Mouse (Mus musculus) gastrocnemius, postnatal 4 days (tissue): ENCODE results near the gene Qsox1. TPM values are rescaled to one million over a fixed set of nuclear protein-coding genes. Genes with fewer than 3 reads are reported as not detected.

ENCODE experiments used
- DNase-seq, 2 experiments: peaks; one replicate each; pipeline ENCODE4 v3.0.0; 2021 to 2022; ENCODE audit warnings: low spot score in 2 of 2, mixed read lengths in 2 of 2
- long read RNA-seq, 2 experiments: library from polyadenylated mRNA; stranded (forward); transcript quantifications; one replicate each; pipeline ENCODE4 v2.0.0; 2021
- total RNA-seq, 2 experiments: library from RNA; stranded (reverse); gene quantifications; 2 replicates each; pipeline ENCODE4 v1.2.3; 2021

Gene Qsox1
- 10 to 100 TPM; 55.3 to 59.9 TPM for total RNA-seq
- long read RNA-seq, experiment 1, transcript Qsox1-207 (13 exons, 2,433 nt): major isoform, 10 of 32 reads
- long read RNA-seq, experiment 1, partial matches to known transcripts: 13 of 32 reads
- long read RNA-seq, experiment 1, other reads (novel, unspliced or antisense): 2 of 32 reads
- long read RNA-seq, experiment 2, transcript Qsox1-207 (13 exons, 2,433 nt): major isoform, 19 of 49 reads
- long read RNA-seq, experiment 2, partial matches to known transcripts: 17 of 49 reads
- long read RNA-seq, experiment 2, other reads (novel, unspliced or antisense): 4 of 49 reads

DNA sequence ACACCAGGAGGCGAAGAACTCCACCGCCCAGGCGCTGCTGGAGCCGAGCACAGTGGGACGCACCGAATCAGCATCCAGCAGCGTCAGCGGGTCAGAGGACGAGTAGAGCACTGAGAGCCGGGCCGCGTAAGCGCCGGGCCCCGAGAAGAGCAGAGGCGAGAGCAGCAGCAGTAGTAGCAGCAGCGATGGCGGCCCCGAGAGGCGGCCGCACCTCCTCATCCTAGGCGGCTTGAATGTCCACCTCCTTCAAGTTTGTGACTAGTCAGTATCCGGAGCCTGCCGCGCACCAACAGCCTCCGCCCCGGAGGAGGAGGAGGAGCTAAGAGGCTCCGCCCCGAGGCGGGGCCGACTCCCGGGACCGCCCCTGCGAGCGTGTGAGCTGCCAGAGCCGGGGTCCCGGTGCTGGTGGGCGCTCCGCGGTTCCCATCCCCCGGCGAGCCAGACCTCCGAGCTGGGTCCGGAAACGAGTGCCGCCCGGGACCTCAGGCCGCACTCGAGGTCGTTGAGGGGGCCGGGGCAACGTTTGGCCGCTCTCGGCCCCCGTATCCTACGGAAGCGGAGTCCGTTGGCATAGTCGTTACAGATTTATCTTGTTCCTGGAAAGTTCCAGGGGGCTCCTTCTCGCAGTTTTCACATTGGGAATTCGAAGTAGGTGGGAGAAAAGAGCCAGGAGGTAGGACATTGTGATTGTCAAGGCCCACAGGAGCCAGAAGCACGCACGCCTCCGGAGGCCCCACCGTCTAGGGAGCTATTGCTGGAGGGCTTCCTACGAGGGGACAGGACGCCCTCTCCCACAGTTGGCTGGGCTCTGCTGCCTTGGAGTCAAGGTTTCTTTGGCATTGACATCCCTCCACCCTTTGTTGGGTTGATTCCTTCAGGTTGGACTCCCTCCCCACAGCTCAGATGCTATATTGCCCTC, at the start of gene Qsox1:
Gene Qsox1 (minus strand): TSS at position 309 of the 919 bp plus-strand sequence.
- peak; percentile 81 to 88 for DNase-seq

DNA sequence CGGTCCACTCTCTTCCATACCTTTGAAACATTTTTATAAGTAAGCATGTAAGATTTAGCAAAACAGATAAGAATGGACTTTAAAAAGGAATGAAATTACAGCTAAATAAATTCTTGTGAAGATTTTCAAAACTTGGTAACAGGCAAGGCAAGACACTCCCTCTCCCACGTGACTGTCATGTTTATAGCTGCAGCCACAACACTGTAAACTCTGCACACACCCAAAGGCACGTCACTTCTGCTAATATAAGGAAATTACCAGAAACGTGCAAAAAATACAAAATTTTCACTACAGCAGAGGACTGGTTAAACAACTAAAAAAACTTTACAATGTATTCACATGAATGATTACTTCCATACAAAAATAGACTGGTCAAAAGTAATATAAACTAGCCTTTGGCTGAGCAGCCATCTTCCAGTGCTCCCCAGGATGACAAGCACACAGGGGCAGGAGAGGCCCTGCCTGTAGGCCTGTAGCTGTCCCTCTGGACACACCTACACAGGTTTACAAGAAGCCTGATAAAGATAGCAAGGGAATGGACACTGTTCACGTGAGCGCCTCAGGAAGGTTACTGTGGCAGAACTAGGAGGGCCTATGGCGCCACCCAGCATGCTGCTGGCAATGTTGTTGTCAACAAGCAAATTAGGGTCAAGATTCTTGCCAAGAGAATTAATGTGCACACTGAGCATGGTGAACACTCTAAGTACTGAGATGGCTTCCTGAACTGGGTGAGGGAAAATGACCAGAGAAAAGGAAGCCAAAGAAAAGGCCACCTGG, 42.4 kb upstream of the Qsox1 start:
- DNase-seq: no peak

DNA sequence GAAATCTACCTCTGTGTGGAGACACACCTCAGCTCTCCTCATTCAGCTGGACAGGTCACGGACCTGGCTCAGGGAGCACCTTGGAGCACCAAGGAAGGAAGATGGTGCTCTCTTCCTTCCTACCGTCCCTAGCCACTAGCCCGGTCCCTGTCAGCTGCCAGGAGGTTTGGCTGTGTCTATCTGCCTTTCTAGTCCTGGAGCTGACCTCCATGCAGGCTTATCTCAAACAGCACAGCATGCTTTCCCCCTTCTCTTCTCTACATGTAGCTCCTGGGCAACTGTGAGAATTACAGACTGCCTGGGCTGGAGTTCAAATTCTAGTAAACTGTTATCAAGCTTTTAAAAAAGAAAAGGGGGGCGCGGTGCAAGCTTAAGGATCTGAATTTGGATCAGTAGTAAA, 40.3 kb upstream of the Qsox1 start:
- DNase-seq: no peak

DNA sequence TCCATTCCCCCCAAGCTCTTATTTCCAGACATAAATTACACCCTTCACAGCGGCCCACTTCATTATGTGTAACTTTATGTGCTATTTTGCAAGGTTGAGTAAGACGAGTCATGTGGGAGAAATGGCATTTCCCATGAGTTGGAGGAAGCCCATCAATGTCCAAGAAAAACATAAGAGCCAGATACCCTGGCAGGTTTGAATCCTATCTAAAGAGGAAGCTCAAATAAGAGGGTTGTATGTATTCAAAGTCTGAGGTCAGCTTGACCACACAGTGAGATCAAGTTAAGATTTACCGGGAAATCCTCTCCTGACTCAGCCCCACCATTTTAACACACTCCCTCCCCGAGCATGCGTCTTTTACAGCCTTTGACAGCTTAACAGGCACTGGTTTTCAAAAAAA, 31.5 kb upstream of the Qsox1 start:
- DNase-seq: no peak

DNA sequence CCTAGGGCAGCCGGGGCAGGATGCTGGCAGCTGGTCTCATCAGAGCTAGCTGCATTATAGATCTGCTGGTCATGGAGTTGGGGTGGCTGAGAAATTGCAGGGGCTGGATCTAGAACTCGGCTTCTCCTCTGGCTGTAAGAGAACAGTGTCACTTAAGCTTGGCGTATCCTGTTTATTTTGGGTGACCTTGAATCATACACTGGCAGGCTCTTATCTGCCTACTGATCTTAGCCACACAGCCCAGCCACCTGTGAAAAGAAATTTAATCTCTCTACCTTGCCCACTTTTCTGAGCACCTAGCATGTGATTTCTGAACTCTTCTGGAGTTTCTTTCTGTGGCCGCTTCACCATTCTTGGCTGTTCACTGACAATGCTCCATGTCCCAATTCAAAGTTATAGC, 30.8 kb upstream of the Qsox1 start:
- no peak for DNase-seq

DNA sequence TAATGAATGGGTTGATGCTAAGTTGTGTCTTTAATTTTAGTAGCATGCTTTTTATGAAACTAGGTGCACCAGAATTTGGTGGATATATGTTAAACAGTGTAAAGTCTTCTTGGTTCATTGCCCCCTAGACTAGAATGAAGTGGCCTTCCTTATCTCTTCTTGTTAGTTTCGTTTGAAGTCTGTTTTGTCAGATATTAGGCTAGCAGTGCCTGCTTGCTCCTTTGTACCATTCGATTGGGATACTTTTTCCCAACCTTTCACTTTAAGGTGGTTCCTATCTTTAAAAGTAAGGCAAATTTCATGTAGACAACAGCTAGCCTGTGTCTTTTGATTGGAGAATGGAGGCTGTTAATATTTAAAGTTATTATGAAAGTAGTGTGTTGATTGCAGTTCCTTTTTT, 23.0 kb upstream of the Qsox1 start:
- DNase-seq: no peak

DNA sequence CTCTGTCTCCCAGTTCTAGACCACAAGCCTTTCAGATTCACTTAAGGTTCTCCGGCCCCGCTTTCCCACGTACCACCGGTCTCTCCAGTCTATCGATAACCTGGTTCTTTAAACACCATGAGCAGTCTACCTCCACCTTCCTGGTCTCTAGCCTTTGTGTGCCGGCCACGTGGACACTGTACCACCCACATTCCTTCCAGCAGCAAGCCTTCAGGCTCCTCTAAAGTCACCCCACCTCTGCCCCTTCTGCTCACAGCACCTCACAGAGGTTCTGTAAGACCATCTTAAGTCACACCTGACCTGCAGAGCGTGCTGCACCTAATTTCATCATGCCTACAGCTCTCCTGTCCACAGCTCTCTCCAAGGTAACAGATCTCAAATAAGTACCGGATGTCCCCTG, 20.9 kb upstream of the Qsox1 start:
- DNase-seq: no peak

DNA sequence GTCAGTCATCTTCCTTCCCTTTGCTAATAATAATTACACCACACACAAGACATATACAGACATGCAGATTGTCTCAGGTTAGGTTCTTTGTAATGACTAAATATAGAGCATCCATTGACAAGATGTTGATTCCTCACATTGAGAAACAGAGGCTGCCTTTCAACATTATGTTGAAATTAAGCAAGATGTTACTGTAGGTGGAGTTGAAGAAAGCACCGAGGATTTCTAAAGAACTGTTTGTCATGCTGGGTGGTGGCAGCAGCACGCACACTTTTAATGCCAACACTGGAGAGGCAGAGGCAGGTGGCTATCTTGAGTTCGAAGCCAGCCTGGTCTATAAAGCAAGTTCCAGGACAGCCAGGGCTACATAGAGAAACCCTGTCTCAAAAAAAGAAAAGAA, 19.3 kb upstream of the Qsox1 start:
- DNase-seq: no peak

DNA sequence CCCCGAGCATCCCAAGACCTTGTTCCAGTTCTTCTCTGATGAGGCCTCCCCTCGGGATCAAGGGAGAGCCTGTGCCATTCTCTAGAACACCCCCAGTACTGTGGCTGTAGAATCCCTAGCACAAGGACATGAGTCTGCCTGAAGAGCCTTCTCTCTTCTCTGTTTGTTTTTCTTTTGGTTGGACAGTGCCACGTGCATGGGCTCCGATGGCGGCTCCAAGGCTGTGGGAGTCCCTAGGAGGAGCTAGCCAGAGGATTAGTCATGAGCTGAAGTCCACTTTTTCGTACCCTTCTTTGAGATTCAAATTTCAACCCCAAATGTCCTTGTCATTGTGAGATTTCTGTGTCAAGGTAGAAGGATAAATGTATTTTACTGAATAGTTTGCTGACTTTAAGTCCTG, 18.2 kb upstream of the Qsox1 start:
- no peak for DNase-seq

DNA sequence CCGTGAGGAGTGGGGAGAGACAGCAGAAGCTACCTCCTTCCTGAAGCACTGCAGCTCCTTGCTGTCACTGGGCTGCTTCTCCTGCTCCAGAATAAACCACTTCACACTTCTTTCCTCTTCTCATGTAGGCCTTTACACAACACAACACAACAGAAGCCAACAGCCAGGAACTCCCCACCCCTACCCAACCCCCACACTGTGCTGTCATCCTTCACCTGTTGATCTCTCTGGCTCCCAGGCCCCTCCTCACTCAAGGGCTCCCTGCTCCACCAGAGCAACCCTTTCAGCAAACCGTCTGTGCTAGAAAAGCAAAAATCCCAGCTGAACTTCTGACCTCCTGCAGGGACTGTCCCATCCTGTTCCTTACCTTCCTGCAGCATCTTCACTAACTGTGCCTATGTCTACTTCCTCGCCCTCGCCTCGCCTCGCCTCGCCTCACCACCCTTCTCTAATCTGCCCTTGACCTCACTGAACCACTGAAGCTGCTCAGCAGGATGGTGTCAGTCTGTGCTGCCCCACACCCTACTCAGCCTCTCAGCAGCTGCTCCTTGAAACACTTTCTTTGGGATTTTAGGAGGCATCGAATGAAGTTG, 15.1 kb upstream of the Qsox1 start:
- DNase-seq: no peak

DNA sequence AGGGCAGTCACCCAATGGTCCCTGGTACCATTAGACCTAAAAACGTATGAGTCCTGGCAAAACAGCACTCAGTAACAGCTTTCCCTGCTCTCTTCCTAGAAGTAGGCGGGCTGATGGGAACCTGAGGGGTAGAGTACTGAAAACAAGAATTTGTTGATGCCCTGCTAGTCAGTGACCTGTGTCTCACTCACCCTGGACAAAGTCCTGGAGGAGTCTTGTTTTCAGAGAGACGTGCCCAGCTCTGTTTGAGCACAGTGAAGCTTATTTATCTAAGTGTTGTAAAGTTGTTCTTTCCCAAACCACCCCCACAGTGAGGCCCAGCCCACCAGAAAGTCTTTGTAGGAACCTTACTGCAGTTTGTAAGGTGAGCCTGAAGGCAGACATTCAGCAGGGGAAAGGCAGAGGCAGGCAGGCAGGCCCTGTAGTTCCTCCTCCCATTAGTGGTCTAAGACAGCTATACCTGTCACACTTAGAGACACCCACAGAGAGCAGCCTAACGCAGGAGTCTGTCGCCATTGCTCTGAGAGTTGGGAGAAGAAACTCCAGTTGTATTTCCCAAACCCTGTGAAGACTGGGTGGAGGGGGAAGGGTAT, 14.2 kb upstream of the Qsox1 start:
- DNase-seq: no peak

DNA sequence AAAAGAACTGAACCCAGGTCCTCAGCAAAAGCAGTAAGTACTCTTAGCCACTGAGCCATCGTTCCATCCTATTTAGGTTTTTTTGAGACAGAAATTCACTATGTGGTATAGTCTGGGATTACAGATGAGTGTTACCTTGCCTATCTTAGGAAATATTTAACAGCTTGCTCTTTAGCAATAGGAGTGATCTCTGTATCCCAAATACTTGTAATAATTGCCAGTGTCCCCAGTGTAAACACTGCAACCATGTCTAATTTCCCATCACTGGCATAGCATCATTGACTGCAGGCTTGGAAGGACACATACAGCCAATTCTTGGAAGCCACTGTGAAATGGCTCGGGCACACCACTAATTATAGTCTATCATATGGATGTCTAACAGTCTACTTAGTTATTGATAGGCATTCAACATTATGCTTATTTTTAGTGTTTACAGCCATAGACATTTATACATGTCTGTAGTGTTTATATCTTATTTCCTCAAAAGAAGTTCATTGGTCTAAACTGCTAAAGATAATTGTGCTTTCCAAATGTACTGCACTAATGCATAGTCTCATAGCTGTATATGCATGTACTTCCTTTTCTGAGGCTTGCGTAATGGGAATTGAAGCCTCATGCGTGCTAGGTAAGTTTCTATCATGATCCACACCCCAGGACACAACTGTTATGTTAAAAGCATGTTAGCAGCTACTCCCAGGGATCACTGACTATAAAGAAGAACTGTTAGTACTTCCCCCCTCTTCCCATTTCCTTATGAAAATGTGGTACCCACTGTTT, 13.4 kb upstream of the Qsox1 start:
- DNase-seq: no peak

DNA sequence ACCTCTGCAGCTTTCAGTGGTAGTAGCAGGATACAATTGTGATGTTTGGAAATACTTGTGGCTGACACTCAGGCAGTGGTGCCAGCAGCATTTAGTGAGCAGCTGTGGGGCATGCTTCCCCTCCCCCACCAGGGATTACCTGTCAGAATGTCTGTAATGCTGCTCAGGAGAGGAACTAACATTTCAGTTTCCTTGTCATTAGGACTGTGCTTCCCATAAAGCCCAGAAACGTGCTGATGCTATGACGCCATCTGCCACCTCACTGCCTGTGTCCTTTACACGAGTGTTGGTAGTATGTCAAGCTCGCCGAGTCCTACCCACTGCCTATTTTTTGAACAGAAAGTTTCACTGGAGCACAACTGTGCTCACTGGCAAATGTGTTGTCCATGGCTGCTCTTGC, 8.0 kb upstream of the Qsox1 start:
- DNase-seq: no peak

DNA sequence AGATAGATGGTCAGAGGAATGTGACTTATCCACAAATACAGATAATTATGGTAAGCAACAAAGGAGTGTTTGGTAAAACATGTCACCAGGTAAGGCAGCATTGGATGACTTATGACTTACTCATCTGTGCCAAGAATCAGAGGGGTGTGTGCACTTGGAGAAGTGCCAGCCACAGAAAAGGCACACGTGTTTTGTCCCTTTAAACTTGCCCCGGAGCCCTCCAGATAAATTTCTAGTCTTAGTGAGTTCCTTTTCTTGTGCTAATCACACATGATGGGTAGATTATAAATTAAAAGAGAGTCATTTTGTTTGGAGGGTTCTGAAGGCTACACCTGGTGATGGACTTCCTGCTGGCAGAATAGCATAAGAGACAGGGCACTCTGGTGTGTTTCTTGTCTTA, 3.5 kb upstream of the Qsox1 start:
- DNase-seq: no peak

DNA sequence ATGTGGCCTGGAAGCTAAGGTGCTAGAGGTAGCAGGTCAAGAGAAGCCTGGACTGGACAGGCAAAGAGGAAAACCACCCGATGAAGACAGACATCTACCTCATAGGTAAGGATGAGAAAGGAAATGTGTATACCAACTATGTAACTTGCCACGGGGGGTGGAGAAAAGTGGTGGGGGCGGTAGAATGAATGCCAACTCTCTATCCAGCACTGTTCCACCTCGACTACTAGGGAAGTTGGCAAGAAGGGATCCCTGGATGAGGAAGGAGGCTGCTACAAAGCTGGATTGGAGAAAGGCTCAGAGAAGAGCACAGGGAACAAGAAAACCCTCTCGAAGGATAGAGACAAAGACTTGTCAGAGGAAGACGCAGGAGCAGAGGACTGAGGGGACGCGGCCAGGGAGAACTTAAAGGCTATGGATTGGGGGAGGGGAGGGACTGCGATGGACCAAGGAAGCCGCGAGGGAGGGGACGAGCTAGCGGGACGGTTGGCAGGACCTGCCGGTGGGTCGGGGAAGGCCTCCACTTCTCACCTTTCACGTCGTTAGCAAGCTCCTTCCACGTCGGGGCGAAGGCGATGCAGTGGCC, 601 bp downstream of the Qsox1 start:
- no peak for DNase-seq

DNA sequence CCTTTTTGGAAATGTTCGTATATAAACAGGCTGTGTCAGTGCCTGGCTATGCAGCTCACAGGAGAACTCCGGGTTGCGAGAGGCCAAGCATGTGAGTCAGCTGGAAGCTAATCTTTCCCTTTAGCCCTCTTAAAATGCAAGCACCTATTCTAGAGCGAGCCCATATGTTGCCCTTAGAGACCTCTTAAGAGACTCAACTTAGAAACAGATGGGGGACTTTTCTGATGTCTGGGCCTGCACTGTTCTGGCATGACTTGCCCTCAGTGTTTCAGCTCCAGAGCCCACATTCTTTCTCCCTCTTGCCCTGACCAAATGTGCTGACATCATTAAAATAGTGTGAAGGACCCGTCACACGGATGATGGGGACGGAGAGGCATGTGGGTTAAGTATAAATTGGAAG, 2.1 kb downstream of the Qsox1 start:
- no peak for DNase-seq

DNA sequence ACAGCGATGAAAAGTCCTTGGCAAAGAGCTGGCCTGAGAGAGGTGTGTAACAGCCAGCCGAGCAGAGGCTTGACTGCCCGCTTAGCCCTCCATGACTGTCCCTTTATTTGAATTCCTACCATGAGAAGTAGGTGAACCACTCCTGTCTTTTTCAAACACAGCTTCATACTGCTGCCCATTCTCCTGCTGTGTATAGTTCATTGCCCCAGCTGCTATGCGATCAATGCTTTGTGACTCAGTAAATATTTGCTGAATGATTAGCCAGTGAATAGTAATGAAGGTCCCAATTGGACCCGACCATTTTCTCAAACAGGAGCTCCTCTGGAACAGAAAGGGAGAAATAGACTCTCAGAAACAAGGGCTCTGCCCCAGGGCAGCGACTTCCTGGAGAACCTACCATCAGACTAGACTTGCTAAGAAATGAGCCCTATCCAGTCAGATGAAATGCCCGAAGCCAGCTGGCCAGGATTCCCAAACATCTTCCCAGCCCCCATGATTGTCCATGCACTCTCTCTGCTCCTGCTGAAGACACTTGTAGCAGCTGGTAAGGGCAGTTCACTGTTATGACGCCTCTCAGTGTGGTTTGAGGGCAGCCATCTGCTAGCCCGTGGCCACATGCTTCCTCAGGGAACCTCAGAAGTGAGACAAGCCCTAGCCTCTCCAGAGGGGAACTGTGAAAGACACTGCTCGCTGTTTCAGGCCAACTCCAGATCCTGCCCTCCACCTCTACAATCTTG, 2.8 kb downstream of the Qsox1 start:
- DNase-seq: peak in 1 of 2 experiments; percentile 34

DNA sequence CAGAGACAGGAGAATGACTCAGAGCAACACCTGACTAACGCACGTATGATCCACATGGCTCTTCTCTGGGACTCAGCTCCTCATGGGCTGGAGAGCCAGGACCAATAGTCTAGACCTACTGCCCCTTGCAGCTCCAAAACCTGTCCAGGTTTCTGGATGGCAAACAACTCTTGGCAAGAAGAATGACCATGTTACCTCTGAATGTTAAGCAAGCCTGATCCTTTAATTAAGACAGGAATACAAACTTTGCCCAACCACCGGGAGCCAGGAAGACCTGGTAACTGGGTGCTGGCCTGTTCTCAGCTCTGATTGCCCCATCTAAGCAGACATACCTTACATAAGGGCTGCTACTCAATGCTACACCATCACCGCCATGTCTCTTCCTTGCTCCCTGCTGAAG, 4.4 kb downstream of the Qsox1 start:
- DNase-seq: no peak

DNA sequence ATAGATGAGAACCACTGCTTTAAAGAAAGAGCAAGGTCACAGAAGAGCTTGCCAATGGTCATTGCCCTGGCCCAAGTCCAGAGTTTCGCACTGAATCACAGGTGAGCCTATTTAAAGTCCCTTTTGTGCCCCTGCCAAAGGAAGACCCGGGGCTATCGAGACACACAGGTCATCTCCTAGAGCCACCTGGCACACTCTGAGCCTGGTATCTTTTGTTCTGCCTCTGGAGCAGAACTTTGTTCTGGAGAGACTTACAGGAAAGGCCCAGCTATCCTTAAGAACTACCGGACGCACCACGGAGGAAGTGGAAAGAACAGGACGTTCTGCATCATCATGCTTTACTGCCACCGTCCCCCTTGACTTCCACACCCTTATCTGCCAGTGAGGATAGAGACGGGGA, 7.1 kb downstream of the Qsox1 start:
- no peak for DNase-seq
